Mouse (Mus musculus) embryonic fibroblast, embryonic 13.5 days (primary cell): ENCODE results near the gene Ptpra.

Experiments used
- CTCF ChIP-seq: IDR thresholded peaks from 2 replicates; pipeline ENCODE4 v1.5.1; 2011; ENCODE audit warnings: mild to moderate bottlenecking, control low read depth, low read length, moderate library complexity, borderline replicate concordance; ENCODE audit not compliant: insufficient read depth
- POLR2A ChIP-seq: IDR thresholded peaks from 2 replicates; pipeline ENCODE4 v1.6.1; 2011; ENCODE audit warnings: low read depth, mild to moderate bottlenecking, control low read depth, low read length, moderate library complexity

- TF ChIP-seq POLR2A (no peak), CTCF (no peak)
Measured at GRCm38 (mm10) chr2:130582552-130582951, 132.5 kb downstream of the Ptpra start, which contains the start of gene Avp.
